Mouse (Mus musculus): ENCODE results near the gene Tmem229b.
A peak's percentile ranks its signal among the peaks of the same experiment; 100 is the strongest.
"Not testable (repeated sequence)": the region's sequence is repeated elsewhere in the genome, so short reads cannot be mapped to it uniquely, and the experiment has no call there.

Gene Tmem229b

GRCm38 (mm10) chr12:79007126-79007753, at the start of gene Tmem229b:
TSS of gene Tmem229b (minus strand) at chr12:79007627.
- DNase-seq: peak; percentile 86 to 88

- DNase-seq: no peak
Observed at GRCm38 (mm10) chr12:79055276-79055675, 47.8 kb upstream of the Tmem229b start.

- DNase-seq: peak; percentile 38 to 42
Observed at GRCm38 (mm10) chr12:79052073-79052472, 44.6 kb upstream of the Tmem229b start.

- no peak for DNase-seq
Observed at GRCm38 (mm10) chr12:79050545-79051212, 43.3 kb upstream of the Tmem229b start.

- DNase-seq: no peak
Observed at GRCm38 (mm10) chr12:79049807-79050206, 42.4 kb upstream of the Tmem229b start.

GRCm38 (mm10) chr12:79048898-79049297, 41.5 kb upstream of the Tmem229b start:
- DNase-seq: no peak

GRCm38 (mm10) chr12:79047203-79047602, 39.8 kb upstream of the Tmem229b start:
- no peak for DNase-seq

- peak in 1 of 2 experiments; percentile 24 for DNase-seq
Observed at GRCm38 (mm10) chr12:79046171-79046570, 38.7 kb upstream of the Tmem229b start.

- no peak for DNase-seq
Observed at GRCm38 (mm10) chr12:79044668-79045067, 37.2 kb upstream of the Tmem229b start.

- no peak for DNase-seq
Observed at GRCm38 (mm10) chr12:79041436-79041835, 34.0 kb upstream of the Tmem229b start.

- DNase-seq: no peak
Observed at GRCm38 (mm10) chr12:79040201-79040827, 32.9 kb upstream of the Tmem229b start.

GRCm38 (mm10) chr12:79039708-79040107, 32.3 kb upstream of the Tmem229b start:
- DNase-seq: no peak

GRCm38 (mm10) chr12:79035349-79035748, 27.9 kb upstream of the Tmem229b start:
- DNase-seq: no peak

- no peak for DNase-seq
Observed at GRCm38 (mm10) chr12:79034331-79034730, 26.9 kb upstream of the Tmem229b start.

GRCm38 (mm10) chr12:79028911-79029861, 21.8 kb upstream of the Tmem229b start, which contains the start of gene Plekhh1:
TSS of gene Plekhh1 (plus strand) at chr12:79029163.
- DNase-seq: peak; percentile 53 to 65

GRCm38 (mm10) chr12:79027526-79027925, 20.1 kb upstream of the Tmem229b start:
- DNase-seq: not testable (repeated sequence)

GRCm38 (mm10) chr12:79022882-79023281, 15.5 kb upstream of the Tmem229b start:
- peak; percentile 76 to 79 for DNase-seq

- peak; percentile 23 to 50 for DNase-seq
Observed at GRCm38 (mm10) chr12:79021902-79022301, 14.5 kb upstream of the Tmem229b start.

GRCm38 (mm10) chr12:79017994-79018399, 10.6 kb upstream of the Tmem229b start:
- no peak for DNase-seq

GRCm38 (mm10) chr12:79016109-79016508, 8.7 kb upstream of the Tmem229b start:
- no peak for DNase-seq

- no peak for DNase-seq
Observed at GRCm38 (mm10) chr12:79010569-79010968, 3.1 kb upstream of the Tmem229b start.

- DNase-seq: peak; percentile 80 to 81
Observed at GRCm38 (mm10) chr12:79006478-79007125, 825 bp downstream of the Tmem229b start.
